Mouse (Mus musculus) left cerebral cortex, adult 2 months (tissue): Measurements from ENCODE around the gene Comt. TPM values are rescaled to one million over a fixed set of nuclear protein-coding genes. Genes with fewer than 3 reads are reported as not detected.

Experiments
- DNase-seq, 2 experiments: peaks; one replicate each; pipeline ENCODE4 v3.0.0; 2021 to 2022; ENCODE audit warnings: low spot score in 2 of 2, mixed read lengths in 1 of 2; ENCODE audit errors: extremely low spot score in 1 of 2
- H3K27ac ChIP-seq: fragments of 200-600 bp; 2 replicates; pipeline ENCODE4 v1.8.1; 2022
- H3K4me3 ChIP-seq: fragments of 200-600 bp; 2 replicates; pipeline ENCODE4 v1.8.1; 2022
- CTCF ChIP-seq: fragments of 200-600 bp; IDR thresholded peaks from 2 replicates; pipeline ENCODE4 v1.8.1; 2022; ENCODE audit warnings: antibody characterized with exemption, mild to moderate bottlenecking, moderate library complexity
- intact Hi-C: fragments of 180-260 bp; cut with DNase I; formaldehyde crosslinking; loops from one replicate; pipeline ENCODE4 v1.15.1; 2025
- microRNA-seq, 2 experiments: library from miRNA; unstranded; fragments of <30 nt; microRNA quantifications; one replicate each; pipeline ENCODE4 v1.2.0; 2021
- total RNA-seq, 2 experiments: library from RNA; stranded (reverse); gene quantifications; 2 replicates each; pipeline ENCODE4 v1.2.3; 2021

Gene Comt
- total RNA-seq, 2 experiments from 2014 or later: 87.2 to 87.6 TPM

DNA sequence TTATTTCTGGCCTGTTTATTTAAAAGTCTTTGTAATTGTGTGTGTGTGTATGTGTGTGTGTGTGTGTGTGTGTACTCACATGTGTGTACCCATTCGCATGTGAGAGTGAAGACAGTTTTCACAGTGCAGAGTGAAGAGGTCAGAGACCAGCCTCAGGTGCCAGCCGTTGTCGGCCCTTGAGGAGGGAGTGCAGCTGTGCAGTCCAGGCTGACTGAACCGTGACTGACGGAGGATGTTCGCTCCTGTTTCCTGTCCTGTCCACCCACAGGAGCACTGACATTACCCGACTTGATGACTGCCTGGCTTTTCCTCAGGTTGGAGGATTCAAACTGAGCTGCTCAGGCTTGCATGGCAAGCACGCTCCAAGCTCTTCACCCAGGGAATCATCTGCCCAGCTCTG is 63.7 kb downstream of the Comt start:
- no peak for DNase-seq
- Histone ChIP-seq H3K27ac (no peak overlapping the region), H3K4me3 (no peak overlapping the region)
- no peak for TF ChIP-seq CTCF
- intact Hi-C loops: no loop called here

DNA sequence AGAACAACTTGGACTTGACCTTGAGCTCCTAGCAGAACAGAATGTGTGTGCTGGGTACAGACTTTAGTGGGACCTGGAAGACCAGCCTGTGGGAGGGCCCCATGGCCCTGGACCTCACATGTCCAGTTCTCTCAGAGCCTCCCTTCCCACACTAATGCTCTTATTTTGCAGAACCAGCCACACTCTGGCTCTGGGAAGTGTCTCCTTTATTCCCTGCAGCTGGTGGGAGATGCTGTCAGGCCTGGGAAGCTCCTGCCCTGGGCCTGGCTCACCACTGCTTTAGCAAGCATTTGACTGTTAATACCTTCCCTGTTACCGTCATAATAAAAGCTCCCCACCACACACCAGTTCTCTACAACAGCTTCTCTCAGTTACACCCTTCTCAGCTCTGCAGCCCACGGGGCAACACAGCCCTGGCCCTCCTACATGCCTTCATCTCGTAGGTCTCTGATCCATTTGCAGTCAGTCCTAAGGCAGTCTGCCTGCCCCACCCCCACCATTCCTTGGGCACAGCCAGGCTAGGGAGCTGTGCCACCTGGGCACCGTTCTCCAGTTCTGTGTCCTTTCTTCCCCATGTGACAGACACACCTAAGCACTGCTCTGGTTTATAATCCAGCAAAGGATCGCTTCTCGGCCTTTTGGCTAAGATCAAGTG is 66.4 kb downstream of the Comt start:
- intact Hi-C loops: no loop called here
- Histone ChIP-seq H3K4me3 (no peak overlapping the region), H3K27ac (peak overlapping the region; percentile 8; the same call in 1 of the 2 replicates)
- DNase-seq: no peak
- no peak for TF ChIP-seq CTCF

DNA sequence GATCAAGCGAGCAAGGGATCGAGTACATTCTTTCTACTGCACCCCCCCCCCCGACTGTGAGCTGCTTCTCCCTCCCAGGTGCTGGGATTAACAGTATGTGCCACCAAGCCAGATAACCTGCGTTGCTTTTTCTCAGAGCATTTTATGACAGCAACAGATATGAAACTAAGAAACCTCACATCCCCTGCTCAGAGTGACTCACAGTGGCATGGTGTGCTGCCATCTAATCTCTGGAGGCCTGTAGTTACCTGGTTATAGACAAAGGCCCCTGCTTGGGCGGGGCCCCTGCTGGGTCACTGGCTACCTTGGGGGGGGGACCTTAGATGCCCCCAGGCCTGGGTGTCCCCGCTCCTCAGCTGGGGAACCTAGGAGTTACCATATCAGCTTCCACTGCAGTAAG is 68.7 kb downstream of the Comt start:
- H3K4me3 ChIP-seq: no peak overlapping the region
- intact Hi-C loops: no loop called here
- no peak for TF ChIP-seq CTCF

DNA sequence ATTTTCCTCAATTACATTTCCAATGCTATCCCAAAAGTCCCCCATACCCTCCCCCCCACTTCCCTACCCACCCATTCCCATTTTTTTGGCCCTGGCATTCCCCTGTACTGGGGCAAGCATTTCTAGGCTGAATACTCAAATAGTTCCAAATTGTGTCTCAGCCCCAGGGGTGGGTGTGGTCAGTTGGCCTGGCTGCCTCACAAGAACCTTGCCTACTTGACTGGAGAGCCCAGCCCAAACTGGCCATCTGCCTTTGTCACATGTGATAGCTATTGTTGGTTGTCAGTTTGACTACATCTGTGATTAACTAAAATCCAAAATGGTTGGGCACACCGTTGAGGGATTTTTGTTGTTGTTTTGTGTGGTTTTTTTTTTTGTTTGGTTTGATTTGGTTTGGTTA is 69.7 kb downstream of the Comt start:
- no peak for TF ChIP-seq CTCF
- H3K27ac ChIP-seq: no peak overlapping the region

More for the DNA sequence above, 68.7 kb downstream of the Comt start:
- no peak overlapping the region for H3K27ac ChIP-seq
- DNase-seq: no peak

More for the DNA sequence above, 69.7 kb downstream of the Comt start:
- H3K4me3 ChIP-seq: no peak overlapping the region
- DNase-seq: no peak
- intact Hi-C loops: no loop called here

Small RNAs within 50 kb of the gene (microRNA-seq; reads per million reads assigned to microRNA genes)
- gene Gm26219: 0 reads per million in 2 experiments

Other genes with a start within 250 kb of the Comt start
- not detected for gene Ccdc188, start 209.0 kb downstream of the Comt start, total RNA-seq
- 100 to 1,000 TPM; 132 to 134 TPM for gene Zdhhc8, start 191.7 kb downstream of the Comt start, total RNA-seq
- gene Trmt2a, start 178.2 kb downstream of the Comt start, total RNA-seq: 10 to 100 TPM; 43.6 to 47.7 TPM
- gene Ranbp1, start 178.1 kb downstream of the Comt start, total RNA-seq: 10 to 100 TPM; 87.3 to 92.9 TPM
- gene Gm49776, start 168.5 kb downstream of the Comt start, total RNA-seq: not detected
- gene Dgcr8, start 137.6 kb downstream of the Comt start, total RNA-seq: 10 to 100 TPM; 41.1 to 41.8 TPM
- 100 to 1,000 TPM; 154 to 158 TPM for gene Tango2, start 78.7 kb downstream of the Comt start, total RNA-seq
- 10 to 100 TPM; 39.1 to 50.4 TPM for gene Arvcf, start 78.7 kb downstream of the Comt start, total RNA-seq
- gene Txnrd2, start 468 bp downstream of the Comt start, total RNA-seq: 10 to 100 TPM; 18.2 to 22.5 TPM
- gene Gnb1l, start 71.9 kb upstream of the Comt start, total RNA-seq: 1 to 10 TPM; 6.0 to 6.5 TPM
- 10 to 100 TPM in 1 of 2 experiments, 1 to 10 TPM in 1; 7.1 to 10.7 TPM for gene Rtl10, start 72.0 kb upstream of the Comt start, total RNA-seq
- 1 to 10 TPM; 1.1 to 2.0 TPM for gene Tbx1, start 163.8 kb upstream of the Comt start, total RNA-seq
- 1 to 10 TPM; 1.1 to 1.8 TPM for gene Gp1bb, start 195.6 kb upstream of the Comt start, total RNA-seq
- 100 to 1,000 TPM; 260 to 297 TPM for gene Gm49601, start 199.6 kb upstream of the Comt start, total RNA-seq
- gene Sept5, start 203.1 kb upstream of the Comt start, total RNA-seq: 100 to 1,000 TPM; 801 to 836 TPM